Mouse (Mus musculus): ENCODE data around the gene Tcf7l1. TPM values are rescaled to one million over a fixed set of nuclear protein-coding genes. Genes with fewer than 3 reads are reported as not detected.

Gene Tcf7l1
- total RNA-seq, 2 experiments from 2014 or later: 0.90 TPM; not detected in 1

Other genes starting within 250 kb of the Tcf7l1 start
- gene Capg, start 244.9 kb downstream of the Tcf7l1 start, total RNA-seq (2014; fragmentation: Nextera tagmentation): 23.7 and 36.7 TPM in 2 replicates
- 37.9 and 39.3 TPM in 2 replicates for gene Capg, start 244.9 kb downstream of the Tcf7l1 start, total RNA-seq (2017)
- gene Elmod3, start 190.8 kb downstream of the Tcf7l1 start, total RNA-seq (2014; fragmentation: Nextera tagmentation): 16.2 and 17.0 TPM in 2 replicates
- gene Elmod3, start 190.8 kb downstream of the Tcf7l1 start, total RNA-seq (2017): 6.6 and 8.1 TPM in 2 replicates
- 20.0 and 24.3 TPM in 2 replicates for gene Retsat, start 190.8 kb downstream of the Tcf7l1 start, total RNA-seq (2014; fragmentation: Nextera tagmentation)
- gene Retsat, start 190.8 kb downstream of the Tcf7l1 start, total RNA-seq (2017): 11.2 and 15.6 TPM in 2 replicates
- gene Tgoln1, start 172.3 kb downstream of the Tcf7l1 start, total RNA-seq (2014; fragmentation: Nextera tagmentation): 22.6 and 29.3 TPM in 2 replicates
- gene Tgoln1, start 172.3 kb downstream of the Tcf7l1 start, total RNA-seq (2017): 51.4 and 64.7 TPM in 2 replicates
- 46.9 and 63.7 TPM in 2 replicates for gene Kcmf1, start 110.7 kb upstream of the Tcf7l1 start, total RNA-seq (2014; fragmentation: Nextera tagmentation)
- 77.1 and 105 TPM in 2 replicates for gene Kcmf1, start 110.7 kb upstream of the Tcf7l1 start, total RNA-seq (2017)
- gene Tmsb10, start 169.5 kb upstream of the Tcf7l1 start, total RNA-seq (2014; fragmentation: Nextera tagmentation): 259 and 304 TPM in 2 replicates
- gene Tmsb10, start 169.5 kb upstream of the Tcf7l1 start, total RNA-seq (2017): 303 and 381 TPM in 2 replicates